Mouse (Mus musculus): ENCODE data around the gene Fstl4. TPM values are rescaled to one million over a fixed set of nuclear protein-coding genes. Genes with fewer than 3 reads are reported as not detected.

Fstl4 gene
- polyA plus RNA-seq, 1 experiment, result 0.18 TPM

- WGBS, result 47% methylated on average over 23 of the region's 23 CpGs
- DNase-seq (ENCODE audit: low read depth in 1 of 2, low spot score in 2 of 2), result no peak
- TF ChIP-seq POLR2A (IDR thresholded peaks at IDR 0.05; ENCODE audit: low read depth, low read length) (no peak), CTCF (IDR thresholded peaks at IDR 0.05; ENCODE audit: extremely low read depth, insufficient read depth, insufficient read length, insufficient replicate concordance) (no peak)
- Histone ChIP-seq H3K4me1 (ENCODE audit: control insufficient read depth, insufficient read depth, insufficient read length) (no peaks in the 10 kb centered on the region), H3K36me3 (ENCODE audit: control insufficient read depth, insufficient read depth, low read length) (no peaks in the 10 kb centered on the region), H3K27ac (ENCODE audit: insufficient read depth, low read length) (0 out of 2 replicates have a peak overlapping the region, but pooled peaks have one; percentile 12), H3K27me3 (ENCODE audit: control insufficient read depth, insufficient read depth, low read length) (no peaks in the 10 kb centered on the region), H3K4me3 (ENCODE audit: extremely low read depth, insufficient read depth, insufficient read length) (no peak overlapping the region)
These were observed 368.1 kb downstream of the Fstl4 start for GRCm38 (mm10) chr11:53132406-53133035.

GRCm38 (mm10) chr11:53136371-53136770, 371.9 kb downstream of the Fstl4 start:
- no peaks in the 10 kb centered on the region for H3K4me1 ChIP-seq (ENCODE audit: control insufficient read depth, insufficient read depth, insufficient read length)

GRCm38 (mm10) chr11:53137381-53137780, 372.9 kb downstream of the Fstl4 start:
- no peak for TF ChIP-seq CTCF (IDR thresholded peaks at IDR 0.05; ENCODE audit: extremely low read depth, insufficient read depth, insufficient read length, insufficient replicate concordance)
- TF ChIP-seq POLR2A (IDR thresholded peaks at IDR 0.05; ENCODE audit: low read depth, low read length), result no peak
- no peak overlapping the region for H3K27ac ChIP-seq (ENCODE audit: insufficient read depth, low read length)
- no peaks in the 10 kb centered on the region for H3K27me3 ChIP-seq (ENCODE audit: control insufficient read depth, insufficient read depth, low read length)
- no peaks in the 10 kb centered on the region for H3K36me3 ChIP-seq (ENCODE audit: control insufficient read depth, insufficient read depth, low read length)
- H3K4me3 ChIP-seq (ENCODE audit: extremely low read depth, insufficient read depth, insufficient read length), result no peak overlapping the region
- no peak for DNase-seq (ENCODE audit: low read depth in 1 of 2, low spot score in 2 of 2)
- 91% methylated on average over 8 of the region's 8 CpGs for WGBS
- H3K4me1 ChIP-seq (ENCODE audit: control insufficient read depth, insufficient read depth, insufficient read length), result no peaks in the 10 kb centered on the region

More at GRCm38 (mm10) chr11:53136371-53136770, 371.9 kb downstream of the Fstl4 start:
- 93% methylated on average over 11 of the region's 11 CpGs for WGBS
- DNase-seq (ENCODE audit: low read depth in 1 of 2, low spot score in 2 of 2), result no peak
- TF ChIP-seq POLR2A (IDR thresholded peaks at IDR 0.05; ENCODE audit: low read depth, low read length) (no peak), CTCF (IDR thresholded peaks at IDR 0.05; ENCODE audit: extremely low read depth, insufficient read depth, insufficient read length, insufficient replicate concordance) (no peak)
- no peaks in the 10 kb centered on the region for H3K36me3 ChIP-seq (ENCODE audit: control insufficient read depth, insufficient read depth, low read length)
- no peak overlapping the region for H3K4me3 ChIP-seq (ENCODE audit: extremely low read depth, insufficient read depth, insufficient read length)
- no peak overlapping the region for H3K27ac ChIP-seq (ENCODE audit: insufficient read depth, low read length)
- H3K27me3 ChIP-seq (ENCODE audit: control insufficient read depth, insufficient read depth, low read length), result no peaks in the 10 kb centered on the region

GRCm38 (mm10) chr11:53138212-53138611, 373.8 kb downstream of the Fstl4 start:
- no peak overlapping the region for H3K4me3 ChIP-seq (ENCODE audit: extremely low read depth, insufficient read depth, insufficient read length)
- no peak for TF ChIP-seq POLR2A (IDR thresholded peaks at IDR 0.05; ENCODE audit: low read depth, low read length)
- TF ChIP-seq CTCF (IDR thresholded peaks at IDR 0.05; ENCODE audit: extremely low read depth, insufficient read depth, insufficient read length, insufficient replicate concordance), result no peak
- WGBS, result 40% methylated on average over 6 of the region's 6 CpGs

GRCm38 (mm10) chr11:53139666-53140065, 375.2 kb downstream of the Fstl4 start:
- 89% methylated on average over 3 of the region's 3 CpGs for WGBS
- H3K36me3 ChIP-seq (ENCODE audit: control insufficient read depth, insufficient read depth, low read length), result no peaks in the 10 kb centered on the region
- no peaks in the 10 kb centered on the region for H3K27me3 ChIP-seq (ENCODE audit: control insufficient read depth, insufficient read depth, low read length)
- no peaks in the 10 kb centered on the region for H3K4me1 ChIP-seq (ENCODE audit: control insufficient read depth, insufficient read depth, insufficient read length)
- H3K27ac ChIP-seq (ENCODE audit: insufficient read depth, low read length), result no peak overlapping the region
- DNase-seq (ENCODE audit: low read depth in 1 of 2, low spot score in 2 of 2), result no peak
- H3K4me3 ChIP-seq (ENCODE audit: extremely low read depth, insufficient read depth, insufficient read length), result no peak overlapping the region
- TF ChIP-seq CTCF (IDR thresholded peaks at IDR 0.05; ENCODE audit: extremely low read depth, insufficient read depth, insufficient read length, insufficient replicate concordance) (no peak), POLR2A (IDR thresholded peaks at IDR 0.05; ENCODE audit: low read depth, low read length) (no peak)

More at GRCm38 (mm10) chr11:53138212-53138611, 373.8 kb downstream of the Fstl4 start:
- H3K36me3 ChIP-seq (ENCODE audit: control insufficient read depth, insufficient read depth, low read length), result no peaks in the 10 kb centered on the region
- DNase-seq (ENCODE audit: low read depth in 1 of 2, low spot score in 2 of 2), result no peak
- H3K4me1 ChIP-seq (ENCODE audit: control insufficient read depth, insufficient read depth, insufficient read length), result no peaks in the 10 kb centered on the region
- no peaks in the 10 kb centered on the region for H3K27me3 ChIP-seq (ENCODE audit: control insufficient read depth, insufficient read depth, low read length)
- H3K27ac ChIP-seq (ENCODE audit: insufficient read depth, low read length), result no peak overlapping the region

GRCm38 (mm10) chr11:53140196-53140595, 375.8 kb downstream of the Fstl4 start:
- Histone ChIP-seq H3K4me3 (ENCODE audit: extremely low read depth, insufficient read depth, insufficient read length) (no peak overlapping the region), H3K27ac (ENCODE audit: insufficient read depth, low read length) (no peak overlapping the region), H3K36me3 (ENCODE audit: control insufficient read depth, insufficient read depth, low read length) (no peaks in the 10 kb centered on the region), H3K27me3 (ENCODE audit: control insufficient read depth, insufficient read depth, low read length) (no peaks in the 10 kb centered on the region), H3K4me1 (ENCODE audit: control insufficient read depth, insufficient read depth, insufficient read length) (no peaks in the 10 kb centered on the region)
- no peak for DNase-seq (ENCODE audit: low read depth in 1 of 2, low spot score in 2 of 2)
- TF ChIP-seq CTCF (IDR thresholded peaks at IDR 0.05; ENCODE audit: extremely low read depth, insufficient read depth, insufficient read length, insufficient replicate concordance) (no peak), POLR2A (IDR thresholded peaks at IDR 0.05; ENCODE audit: low read depth, low read length) (no peak)
- 47% methylated on average over 8 of the region's 8 CpGs for WGBS

GRCm38 (mm10) chr11:53140722-53141400, 376.4 kb downstream of the Fstl4 start:
- Histone ChIP-seq H3K27ac (ENCODE audit: insufficient read depth, low read length) (no peak overlapping the region), H3K4me3 (ENCODE audit: extremely low read depth, insufficient read depth, insufficient read length) (no peak overlapping the region), H3K36me3 (ENCODE audit: control insufficient read depth, insufficient read depth, low read length) (no peaks in the 10 kb centered on the region), H3K27me3 (ENCODE audit: control insufficient read depth, insufficient read depth, low read length) (no peaks in the 10 kb centered on the region), H3K4me1 (ENCODE audit: control insufficient read depth, insufficient read depth, insufficient read length) (no peaks in the 10 kb centered on the region)
- no peak for TF ChIP-seq POLR2A (IDR thresholded peaks at IDR 0.05; ENCODE audit: low read depth, low read length)
- no peak for TF ChIP-seq CTCF (IDR thresholded peaks at IDR 0.05; ENCODE audit: extremely low read depth, insufficient read depth, insufficient read length, insufficient replicate concordance)
- no peak for DNase-seq (ENCODE audit: low read depth in 1 of 2, low spot score in 2 of 2)
- WGBS, result 60% methylated on average over 10 of the region's 10 CpGs

Data from spleen, adult 2 months (tissue).